Mouse (Mus musculus) forebrain, embryonic 16.5 days (tissue): ENCODE data around the gene Gngt2. TPM values are rescaled to one million over a fixed set of nuclear protein-coding genes. Genes with fewer than 3 reads are reported as not detected.

Source experiments
- ATAC-seq: fragments of 200-750 bp; cut with Nextera tagmentation; 2 replicates; pipeline ENCODE4 v1.8.0; 2017; ENCODE audit warnings: mild to moderate bottlenecking, moderate library complexity
- H3K27ac ChIP-seq: fragments of 300-500 bp; sonication (generic); 2 replicates; pipeline ENCODE4 v1.5.1; 2014; ENCODE audit warnings: low read length, control low read depth
- H3K27me3 ChIP-seq: fragments of 300-500 bp; sonication (generic); replicated peaks from 2 replicates; pipeline ENCODE4 v1.6.1; 2014; ENCODE audit warnings: low read length; ENCODE audit not compliant: control insufficient read depth, insufficient read depth
- H3K36me3 ChIP-seq: fragments of 300-500 bp; sonication (generic); 2 replicates; pipeline ENCODE4 v1.6.1; 2014; ENCODE audit not compliant: control insufficient read depth, insufficient read depth
- H3K4me1 ChIP-seq: fragments of 300-500 bp; sonication (generic); replicated peaks from 2 replicates; pipeline ENCODE4 v1.6.1; 2014; ENCODE audit warnings: low read length; ENCODE audit not compliant: control insufficient read depth, insufficient read depth
- H3K4me2 ChIP-seq: fragments of 300-500 bp; sonication (generic); 2 replicates; pipeline ENCODE4 v1.6.1; 2014; ENCODE audit warnings: mild to moderate bottlenecking, low read length, control low read depth
- H3K4me3 ChIP-seq: fragments of 300-500 bp; sonication (generic); replicated peaks from 2 replicates; pipeline ENCODE4 v1.5.1; 2014; ENCODE audit warnings: mild to moderate bottlenecking, low read length, control low read depth
- H3K9ac ChIP-seq: fragments of 300-500 bp; sonication (generic); replicated peaks from 2 replicates; pipeline ENCODE4 v1.6.1; 2014; ENCODE audit warnings: low read depth, low read length, control low read depth
- H3K9me3 ChIP-seq: fragments of 300-500 bp; sonication (generic); 2 replicates; pipeline ENCODE4 v1.6.1; 2016; ENCODE audit warnings: low read length; ENCODE audit not compliant: control insufficient read depth
- WGBS: fragments of 180-500 bp; shearing (Covaris S2); extraction: QIAGEN DNeasy Blood & Tissue Kit; methylation state at CpG from one replicate; pipeline ENCODE4 v1.1.7; 2014; 5-methylcytosine and 5-hydroxymethylcytosine counted together
- polyA plus RNA-seq: library from polyadenylated mRNA; unstranded; fragments of >200 nt; fragmentation: Nextera tagmentation; extraction: Ambion mirVana; gene quantifications from 2 replicates; pipeline ENCODE4 v1.2.1, GENCODE M21; 2015

Gene Gngt2
- polyA plus RNA-seq, 1 experiment from 2014 or later: 2.7 TPM

DNA sequence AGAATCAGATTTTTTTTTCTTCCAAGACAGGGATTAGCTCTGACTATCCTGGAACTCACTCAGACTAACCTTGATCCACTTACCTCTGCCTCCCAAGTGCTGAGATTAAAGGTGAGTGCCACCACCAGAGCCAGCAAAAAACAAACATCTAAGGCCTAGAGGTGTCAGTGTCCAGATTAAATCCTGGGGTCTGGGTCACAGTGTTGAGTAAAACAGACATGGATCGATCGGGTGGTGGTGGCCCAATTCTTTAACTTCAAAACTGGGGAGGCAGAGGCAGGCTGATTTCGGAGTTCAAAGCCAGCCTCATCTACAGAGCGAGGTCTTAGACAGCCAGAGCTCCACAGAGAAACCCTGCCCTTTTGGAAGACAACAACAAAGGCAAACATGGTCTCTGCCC, 14.6 kb upstream of the Gngt2 start:
- Histone ChIP-seq H3K4me2 (no peak overlapping the region), H3K4me1 (peaks cover 10% of the 10 kb centered on the region), H3K9me3 (no peaks in the 10 kb centered on the region), H3K27ac (no peak overlapping the region), H3K9ac (no peak overlapping the region), H3K4me3 (no peak overlapping the region), H3K27me3 (peaks cover 34% of the 10 kb centered on the region), H3K36me3 (no peaks in the 10 kb centered on the region)
- ATAC-seq: no peak
- 96% methylated on average over 4 of the region's 4 CpGs for WGBS

DNA sequence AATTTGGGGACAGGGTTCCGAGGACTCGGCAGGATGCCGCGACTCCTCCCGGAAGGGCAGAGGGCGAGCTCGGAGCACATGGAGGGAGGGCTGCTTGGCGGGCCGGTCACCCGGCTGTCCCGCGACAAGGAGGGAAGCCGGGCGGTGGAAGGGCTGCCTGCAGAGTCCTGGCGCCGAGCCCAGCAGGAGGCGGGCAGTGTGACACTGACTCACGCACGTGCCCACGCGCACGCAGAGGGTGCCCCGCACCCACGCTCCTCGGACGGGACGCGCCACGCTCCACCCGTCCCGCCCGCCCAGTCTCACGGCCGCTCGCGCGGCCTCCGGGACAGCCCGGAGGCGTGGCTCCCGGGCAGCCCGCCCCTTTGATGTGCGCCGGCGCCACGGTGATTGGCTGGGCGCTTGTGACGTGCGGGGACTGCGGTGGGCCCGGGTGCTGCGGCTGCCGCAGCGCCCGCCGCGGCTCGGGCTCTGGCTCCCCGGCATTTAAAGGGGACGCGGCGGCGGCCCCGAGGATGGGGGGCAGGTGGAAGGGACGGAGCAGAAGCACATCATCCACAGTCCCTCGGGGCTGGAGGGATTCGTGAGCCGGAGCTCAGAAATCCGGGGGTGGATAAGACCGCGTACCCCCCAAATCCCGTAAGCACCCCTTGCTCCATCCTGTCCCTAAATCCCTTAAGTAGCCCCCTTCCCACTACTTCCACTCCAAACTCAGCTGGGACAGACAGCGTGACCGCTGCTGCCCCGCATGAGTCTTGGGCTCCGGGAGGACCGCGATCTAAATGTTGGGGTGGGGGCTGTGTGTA, 12.7 kb upstream of the Gngt2 start, which contains the start of gene Phospho1:
TSS of gene Phospho1 (plus strand) at position 429 of the 806 bp plus-strand sequence.
- H3K4me2 ChIP-seq: peak within 1 kb of the TSS; percentile 100
- no peaks in the 10 kb centered on the region for H3K9me3 ChIP-seq
- peak within 1 kb of the TSS; percentile 76 for H3K9ac ChIP-seq
- H3K27ac ChIP-seq: no peak within 1 kb of the TSS
- peak within 1 kb of the TSS; percentile 72 for H3K4me3 ChIP-seq
- H3K36me3 ChIP-seq: no peaks in the 10 kb centered on the region
- H3K4me1 ChIP-seq: peaks cover 10% of the 10 kb centered on the region
- peaks cover 46% of the 10 kb centered on the region for H3K27me3 ChIP-seq
- ATAC-seq: peak; percentile 99
- whole genome bisulfite sequencing: 1% methylated on average over 73 of the region's 78 CpGs

DNA sequence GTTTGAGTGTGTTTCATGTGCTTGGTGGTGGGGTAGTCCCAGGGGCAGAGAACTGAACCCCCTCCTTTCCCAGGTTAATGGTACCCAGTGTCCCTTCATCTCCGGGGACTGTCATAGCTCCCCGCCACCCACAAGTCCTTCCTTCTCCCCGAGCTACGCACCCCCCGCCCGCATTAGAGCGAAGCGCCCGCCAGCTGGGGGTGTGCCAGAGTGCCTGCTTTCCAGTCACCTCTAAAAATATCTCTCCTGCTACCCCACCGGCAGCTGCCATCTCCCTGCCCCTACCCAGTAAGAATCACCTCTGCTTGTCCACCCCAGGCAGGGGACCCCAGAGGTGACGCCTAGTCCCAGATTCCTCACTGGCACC, 12.2 kb upstream of the Gngt2 start:
- H3K27me3 ChIP-seq: peaks cover 52% of the 10 kb centered on the region
- peak overlapping the region; percentile 72 for H3K4me3 ChIP-seq
- no peaks in the 10 kb centered on the region for H3K9me3 ChIP-seq
- H3K4me2 ChIP-seq: peak overlapping the region; percentile 100
- WGBS: 1% methylated on average over 11 of the region's 11 CpGs
- peak; percentile 24 for ATAC-seq
- peaks cover 10% of the 10 kb centered on the region for H3K4me1 ChIP-seq
- H3K27ac ChIP-seq: no peak overlapping the region
- no peaks in the 10 kb centered on the region for H3K36me3 ChIP-seq
- H3K9ac ChIP-seq: peak overlapping the region; percentile 76

DNA sequence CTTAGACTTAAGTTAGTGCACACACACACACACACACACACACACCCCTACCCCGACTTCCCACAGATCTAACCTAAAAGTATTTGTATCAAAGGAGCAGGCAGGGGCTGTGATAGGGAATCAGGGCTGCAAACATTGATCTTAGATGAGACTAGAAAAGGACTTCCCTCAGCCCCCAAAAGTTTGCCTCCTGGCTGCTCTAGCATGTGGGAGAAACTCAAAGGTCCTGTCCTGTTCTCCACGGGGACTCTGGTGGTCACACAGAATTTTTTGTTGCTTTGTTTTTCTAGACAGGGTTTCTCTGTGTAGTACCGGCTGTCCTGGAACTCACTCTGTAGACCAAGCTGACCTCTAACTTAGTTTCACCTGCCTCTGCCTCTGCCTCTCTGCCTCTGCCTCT, 11.4 kb upstream of the Gngt2 start:
- H3K9ac ChIP-seq: no peak overlapping the region
- WGBS: 58% methylated on average over 3 of the region's 3 CpGs
- H3K27me3 ChIP-seq: peaks cover 56% of the 10 kb centered on the region
- peaks cover 14% of the 10 kb centered on the region for H3K4me1 ChIP-seq
- H3K4me3 ChIP-seq: no peak overlapping the region
- no peaks in the 10 kb centered on the region for H3K36me3 ChIP-seq
- H3K4me2 ChIP-seq: no peak overlapping the region
- no peak overlapping the region for H3K27ac ChIP-seq
- H3K9me3 ChIP-seq: no peaks in the 10 kb centered on the region
- ATAC-seq: no peak

DNA sequence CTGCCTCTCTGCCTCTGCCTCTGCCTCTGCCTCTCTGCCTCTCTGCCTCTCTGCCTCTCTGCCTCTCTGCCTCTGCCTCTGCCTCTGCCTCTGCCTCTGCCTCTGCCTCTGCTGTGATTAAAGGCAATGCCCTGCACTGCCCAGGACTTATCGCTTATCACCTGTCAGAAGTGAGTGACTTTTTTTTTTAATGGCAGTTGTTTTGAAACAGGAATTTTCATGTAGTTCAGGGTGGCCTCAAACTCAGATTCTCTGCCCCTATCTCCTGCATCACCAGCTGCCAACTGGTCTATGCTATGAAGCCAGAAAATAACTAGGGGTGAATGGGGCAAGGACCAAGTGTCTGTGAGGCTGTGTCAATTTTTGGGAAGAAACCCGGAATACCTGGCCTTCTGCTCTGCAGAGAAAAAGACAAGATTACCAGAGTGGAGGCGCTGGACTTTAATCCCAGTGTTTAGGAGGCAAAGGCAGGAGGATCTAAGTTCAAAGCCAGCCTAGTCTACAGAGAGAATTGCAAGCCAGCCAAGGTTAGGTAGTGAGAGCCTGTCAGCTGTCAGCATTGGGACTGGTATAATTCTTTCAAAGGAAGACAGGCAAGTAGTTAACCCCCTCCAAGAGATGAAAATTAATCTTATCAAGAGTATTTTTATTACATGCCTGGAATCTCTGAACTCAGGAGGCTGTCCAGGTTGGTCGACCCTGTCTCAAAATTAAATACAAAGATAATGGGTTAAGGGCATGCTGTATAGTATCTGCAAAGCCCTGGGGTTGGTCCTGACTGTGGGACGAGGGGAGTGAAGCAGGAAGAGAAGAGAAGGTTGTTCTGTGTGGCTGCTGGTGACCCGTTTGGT, 10.5 kb upstream of the Gngt2 start:
- no peak overlapping the region for H3K4me3 ChIP-seq
- ATAC-seq: no peak
- no peaks in the 10 kb centered on the region for H3K36me3 ChIP-seq
- WGBS: 60% methylated on average over 6 of the region's 6 CpGs
- no peaks in the 10 kb centered on the region for H3K9me3 ChIP-seq
- H3K9ac ChIP-seq: no peak overlapping the region
- H3K4me2 ChIP-seq: no peak overlapping the region
- no peak overlapping the region for H3K27ac ChIP-seq
- peaks cover 22% of the 10 kb centered on the region for H3K4me1 ChIP-seq
- H3K27me3 ChIP-seq: peaks cover 65% of the 10 kb centered on the region

DNA sequence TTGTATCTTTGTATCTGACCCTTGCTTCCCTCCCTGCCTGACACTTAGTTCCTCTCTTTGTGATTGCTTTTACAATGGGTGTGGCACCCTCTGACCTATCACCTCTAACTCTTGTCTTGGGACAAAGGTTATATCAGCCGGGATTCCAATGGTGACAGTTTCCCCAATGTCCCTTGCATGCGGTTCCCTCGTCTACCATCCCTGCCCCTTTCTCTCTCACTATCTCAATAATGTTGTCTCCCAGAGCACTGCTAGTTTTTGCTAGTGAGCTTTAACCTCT, 9.9 kb upstream of the Gngt2 start:
- Histone ChIP-seq H3K4me1 (peaks cover 22% of the 10 kb centered on the region), H3K9me3 (no peaks in the 10 kb centered on the region), H3K27ac (no peak overlapping the region), H3K4me3 (no peak overlapping the region), H3K4me2 (no peak overlapping the region), H3K36me3 (no peaks in the 10 kb centered on the region), H3K27me3 (peaks cover 71% of the 10 kb centered on the region), H3K9ac (no peak overlapping the region)
- ATAC-seq: no peak
- WGBS: 48% methylated on average over 3 of the region's 3 CpGs

DNA sequence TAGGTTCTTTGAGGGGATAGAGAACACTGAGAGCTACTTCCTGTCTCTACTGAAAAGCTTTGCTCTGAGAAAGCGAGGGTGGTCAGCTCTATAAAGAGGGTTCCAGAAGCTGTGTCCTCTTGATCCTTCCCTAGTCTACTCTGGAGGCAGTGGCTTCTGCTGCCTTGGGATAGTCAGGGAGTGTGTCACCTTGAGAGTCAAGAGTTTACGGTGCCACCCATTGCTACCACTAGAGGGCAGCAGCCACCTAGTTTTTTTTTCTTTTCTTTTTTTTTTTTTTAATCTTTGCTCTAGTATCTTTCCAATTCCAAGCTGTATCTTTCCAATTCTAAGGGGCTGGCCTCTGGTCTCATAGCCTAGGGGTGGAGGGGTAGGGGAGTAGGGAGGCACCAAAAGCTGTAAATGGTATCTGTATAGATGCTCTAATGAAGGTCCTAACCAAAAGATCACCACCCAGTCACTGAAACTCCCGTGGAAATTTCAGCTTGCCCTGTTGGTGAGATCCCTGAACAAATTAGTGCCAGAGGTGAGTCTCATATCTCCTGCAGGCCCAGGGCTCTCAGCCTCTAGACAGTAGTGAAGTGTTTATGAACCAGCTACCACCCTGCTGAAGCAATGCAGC, 9.4 kb upstream of the Gngt2 start:
- H3K27ac ChIP-seq: no peak overlapping the region
- H3K27me3 ChIP-seq: peaks cover 74% of the 10 kb centered on the region
- no peaks in the 10 kb centered on the region for H3K9me3 ChIP-seq
- no peak overlapping the region for H3K4me2 ChIP-seq
- WGBS: 24% methylated on average over 3 of the region's 3 CpGs
- no peak overlapping the region for H3K9ac ChIP-seq
- ATAC-seq: no peak
- H3K36me3 ChIP-seq: no peaks in the 10 kb centered on the region
- no peak overlapping the region for H3K4me3 ChIP-seq
- peaks cover 22% of the 10 kb centered on the region for H3K4me1 ChIP-seq

DNA sequence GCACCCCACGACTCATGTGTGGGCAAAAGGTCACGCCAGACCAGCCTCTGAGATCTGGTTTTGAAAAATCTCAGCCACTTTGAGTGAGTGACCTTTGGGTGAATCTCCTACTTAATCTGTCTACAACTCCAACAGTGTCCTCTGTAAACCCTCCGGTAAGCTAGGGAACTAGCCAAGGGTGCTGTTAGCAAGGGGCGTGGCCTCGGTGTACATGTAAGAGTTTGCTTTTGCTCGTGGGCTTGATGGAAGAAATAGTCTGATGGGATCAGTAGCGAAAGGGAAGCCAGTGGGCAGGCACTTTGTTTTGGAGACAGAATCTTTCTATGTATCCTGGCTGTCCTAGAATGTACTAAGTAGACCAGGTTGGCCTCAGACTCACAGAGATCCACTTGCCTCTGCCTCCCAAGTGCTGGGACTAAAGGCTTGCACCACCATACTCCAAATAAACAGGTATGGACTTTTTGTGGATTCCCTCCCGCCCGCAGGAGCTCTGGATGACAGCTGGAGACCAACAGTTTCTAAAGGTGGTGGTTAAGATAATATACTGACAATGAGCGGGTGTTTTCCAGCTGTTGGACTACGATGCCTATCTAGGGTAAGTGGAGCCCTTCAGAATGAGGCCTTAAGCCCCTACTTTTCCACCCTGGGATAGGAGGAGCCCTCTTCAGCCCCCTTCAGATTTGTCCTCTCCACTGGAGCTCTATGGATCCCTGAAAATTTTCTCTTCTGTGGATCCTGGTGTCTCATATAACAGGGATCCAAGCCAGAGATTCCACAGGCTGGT, 8.6 kb upstream of the Gngt2 start:
- no peak overlapping the region for H3K4me2 ChIP-seq
- no peak for ATAC-seq
- no peaks in the 10 kb centered on the region for H3K36me3 ChIP-seq
- peaks cover 22% of the 10 kb centered on the region for H3K4me1 ChIP-seq
- 76% methylated on average over 11 of the region's 11 CpGs for WGBS
- no peak overlapping the region for H3K9ac ChIP-seq
- no peak overlapping the region for H3K27ac ChIP-seq
- no peak overlapping the region for H3K4me3 ChIP-seq
- no peaks in the 10 kb centered on the region for H3K9me3 ChIP-seq
- peaks cover 75% of the 10 kb centered on the region for H3K27me3 ChIP-seq
